Mouse (Mus musculus) embryo, embryonic 10.5 days (tissue): ENCODE results near the gene Ly6g6c.
A peak's percentile ranks its signal among the peaks of the same experiment; 100 is the strongest.
"Not testable (repeated sequence)": the region's sequence is repeated elsewhere in the genome, so short reads cannot be mapped to it uniquely, and the experiment has no call there.

ENCODE experiments used
- DNase-seq: peaks from one replicate; pipeline ENCODE4 v3.0.0-alpha.2; 2015; ENCODE audit warnings: low spot score

Gene Ly6g6c

GRCm38 (mm10) chr17:35031880-35032279 lies 33.3 kb upstream of the Ly6g6c start:
- no peak for DNase-seq

GRCm38 (mm10) chr17:35032323-35032870 lies 32.8 kb upstream of the Ly6g6c start:
- DNase-seq: no peak

DNA sequence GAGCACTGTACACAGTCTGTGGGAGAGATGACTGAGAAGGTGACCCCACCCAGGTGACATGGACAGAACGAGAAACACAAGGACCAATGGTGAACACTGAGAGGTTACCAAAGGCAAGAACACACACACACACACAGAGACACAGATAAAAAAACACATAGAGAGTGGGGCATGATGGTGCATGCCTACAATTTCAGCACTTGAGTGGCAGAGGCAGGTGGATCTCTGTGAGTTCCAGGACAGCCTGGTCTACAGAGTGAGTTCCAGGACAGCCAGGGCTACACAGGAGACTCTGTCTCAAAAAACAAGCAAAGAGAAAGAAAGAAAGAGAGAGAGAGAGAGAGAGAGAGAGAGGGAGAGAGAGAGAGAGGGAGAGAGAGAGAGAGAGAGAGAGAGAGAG lies 31.5 kb upstream of the Ly6g6c start:
- DNase-seq: not testable (repeated sequence)

- DNase-seq: no peak
These were observed 30.3 kb upstream of the Ly6g6c start for GRCm38 (mm10) chr17:35034896-35035295.

DNA sequence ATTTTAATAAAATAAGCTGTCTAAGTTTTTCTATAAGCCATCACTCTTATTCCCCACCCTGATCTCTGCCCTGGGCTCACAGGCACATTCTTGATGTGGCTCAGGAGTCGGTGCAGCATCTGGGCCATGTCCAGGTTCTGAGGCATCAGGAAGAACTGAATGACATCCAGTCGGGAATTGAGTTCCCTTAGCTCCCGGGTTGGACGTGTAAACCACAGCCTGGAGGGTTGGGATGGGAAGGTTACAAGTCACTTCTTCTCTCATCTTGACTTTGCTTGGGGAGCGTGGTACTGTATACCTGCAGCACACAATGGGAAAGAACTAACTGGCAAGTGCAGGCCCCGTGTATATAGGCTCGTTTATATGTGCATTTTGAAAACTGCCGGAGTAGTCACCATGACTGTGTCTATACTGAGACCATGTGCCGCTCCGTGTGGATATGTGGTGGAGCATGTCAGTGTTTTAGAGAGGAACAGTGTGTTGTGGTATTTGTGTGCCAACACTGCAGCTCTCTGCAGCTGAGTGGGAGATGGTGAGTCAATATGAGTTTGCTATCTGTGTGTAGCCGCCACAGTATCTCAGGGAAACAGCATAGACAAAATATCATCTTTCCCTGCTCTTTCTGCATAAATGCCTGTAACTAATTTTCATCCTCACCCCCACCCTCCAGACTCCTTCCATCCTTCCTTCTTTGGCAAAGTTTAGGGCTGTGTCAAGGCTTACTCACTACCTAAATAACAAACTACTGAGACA lies 25.9 kb upstream of the Ly6g6c start:
- no peak for DNase-seq

GRCm38 (mm10) chr17:35043794-35044193 lies 21.4 kb upstream of the Ly6g6c start:
- DNase-seq: no peak

DNA sequence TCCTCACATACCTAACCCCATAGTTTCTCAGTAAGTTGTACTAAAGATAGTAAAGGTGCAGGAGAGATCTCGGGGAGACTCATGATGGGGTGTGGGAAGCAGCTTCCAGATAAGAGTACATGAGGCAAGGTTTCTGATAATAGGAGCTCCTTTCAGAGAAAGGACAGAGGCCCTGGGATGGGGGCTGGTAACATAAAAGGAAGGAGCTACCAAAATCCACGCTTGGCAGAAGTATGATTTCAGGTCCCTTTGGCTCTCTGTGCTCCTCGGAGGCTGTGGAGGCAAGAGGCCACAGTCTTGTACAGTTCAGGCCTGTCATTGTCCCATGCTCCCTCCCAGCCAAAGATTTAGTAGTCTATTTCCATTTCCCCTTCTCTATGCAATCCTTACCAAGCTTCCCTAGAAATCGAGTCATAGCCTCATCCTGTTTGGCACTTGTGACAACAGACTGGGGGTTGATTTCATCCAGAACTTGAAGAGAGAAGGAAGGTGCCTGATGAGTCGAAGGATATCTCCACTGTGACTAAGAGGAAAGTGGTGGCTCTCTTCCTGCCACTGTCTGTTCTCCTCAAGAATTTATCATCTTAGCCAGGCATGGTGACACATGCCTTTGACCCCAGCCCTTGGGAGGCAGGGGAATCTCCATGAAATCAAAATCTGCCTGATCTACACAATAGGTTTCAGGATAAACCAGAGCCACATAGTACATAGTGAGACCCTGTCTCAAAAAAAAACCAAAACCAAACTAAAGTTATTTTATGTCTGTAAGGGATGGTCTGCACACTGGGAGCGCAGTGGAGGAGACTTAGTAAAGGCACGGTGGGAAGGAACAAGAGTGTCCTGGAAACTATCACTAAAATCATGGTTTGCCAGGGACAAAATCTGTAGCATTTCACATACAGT lies 20.0 kb upstream of the Ly6g6c start:
- no peak for DNase-seq

- peak; percentile 41 for DNase-seq
These were observed 19.1 kb upstream of the Ly6g6c start for GRCm38 (mm10) chr17:35045807-35046680.

DNA sequence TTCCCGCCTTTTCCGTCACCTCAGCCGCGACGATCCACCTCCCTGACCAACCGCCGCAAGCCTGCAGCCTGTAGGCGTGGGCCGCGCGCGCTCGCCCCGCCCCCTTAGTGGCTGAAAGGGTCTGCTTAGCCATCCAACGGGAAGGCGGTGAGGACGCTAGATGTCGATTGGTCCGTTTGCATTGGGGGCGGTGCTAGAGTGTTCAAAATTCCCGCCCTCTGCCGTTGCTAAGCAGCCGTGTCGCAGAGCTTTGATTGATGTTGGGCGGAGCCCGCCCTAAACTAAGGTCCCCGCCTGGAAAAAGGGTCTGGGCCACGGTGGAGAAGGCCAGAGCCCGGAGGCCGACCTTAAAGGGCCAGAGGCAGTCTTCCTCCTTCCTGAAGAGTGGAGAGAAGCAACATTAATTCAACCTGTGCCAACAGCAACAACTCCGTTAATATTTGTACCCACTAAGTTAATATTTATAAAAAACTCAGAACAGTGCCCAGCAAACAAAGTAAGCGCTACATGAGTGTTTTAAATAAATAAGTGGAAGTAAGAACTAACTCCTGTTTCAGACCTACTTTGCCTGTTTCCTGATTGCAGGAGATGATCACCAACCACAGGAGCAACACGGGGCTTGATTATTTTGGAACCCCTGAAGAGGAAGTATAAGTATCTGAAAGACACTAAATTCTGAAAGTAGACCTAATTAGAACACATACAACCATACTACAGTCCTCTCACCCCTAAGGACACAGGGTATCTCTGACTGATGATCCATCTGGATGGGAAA lies 18.3 kb upstream of the Ly6g6c start, which contains the start of gene Msh5:
TSS of gene Msh5 (minus strand) at position 65 of the 775 bp plus-strand sequence.
- DNase-seq: peak; percentile 100

DNA sequence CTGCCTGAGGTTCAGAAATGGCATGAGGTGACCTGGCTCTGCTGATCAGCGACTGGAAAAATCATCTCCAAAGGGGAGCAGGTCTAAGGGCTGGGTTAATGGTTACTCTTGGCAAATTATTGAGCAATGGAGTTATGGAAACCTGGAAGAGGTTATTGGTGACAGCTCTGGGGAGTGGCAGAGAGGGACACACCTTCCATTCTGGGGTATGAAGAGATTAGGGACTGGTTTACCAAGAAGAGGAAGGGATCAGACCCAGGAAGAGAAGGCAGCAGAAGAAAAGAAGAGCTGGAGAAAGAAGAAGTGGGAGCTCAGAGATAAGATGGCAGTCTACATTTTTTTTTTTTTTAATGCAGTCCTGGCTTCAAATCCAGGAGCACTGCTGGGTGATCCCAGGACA lies 17.5 kb upstream of the Ly6g6c start:
- no peak for DNase-seq

- peak; percentile 42 for DNase-seq
These were observed 16.8 kb upstream of the Ly6g6c start for GRCm38 (mm10) chr17:35048149-35048931.

- no peak for DNase-seq
These were observed 16.2 kb upstream of the Ly6g6c start for GRCm38 (mm10) chr17:35048932-35049440.

GRCm38 (mm10) chr17:35049561-35050016 lies 15.6 kb upstream of the Ly6g6c start, which contains the start of gene Clic1:
TSS of gene Clic1 (plus strand) at chr17:35049966.
- DNase-seq: peak; percentile 93

DNA sequence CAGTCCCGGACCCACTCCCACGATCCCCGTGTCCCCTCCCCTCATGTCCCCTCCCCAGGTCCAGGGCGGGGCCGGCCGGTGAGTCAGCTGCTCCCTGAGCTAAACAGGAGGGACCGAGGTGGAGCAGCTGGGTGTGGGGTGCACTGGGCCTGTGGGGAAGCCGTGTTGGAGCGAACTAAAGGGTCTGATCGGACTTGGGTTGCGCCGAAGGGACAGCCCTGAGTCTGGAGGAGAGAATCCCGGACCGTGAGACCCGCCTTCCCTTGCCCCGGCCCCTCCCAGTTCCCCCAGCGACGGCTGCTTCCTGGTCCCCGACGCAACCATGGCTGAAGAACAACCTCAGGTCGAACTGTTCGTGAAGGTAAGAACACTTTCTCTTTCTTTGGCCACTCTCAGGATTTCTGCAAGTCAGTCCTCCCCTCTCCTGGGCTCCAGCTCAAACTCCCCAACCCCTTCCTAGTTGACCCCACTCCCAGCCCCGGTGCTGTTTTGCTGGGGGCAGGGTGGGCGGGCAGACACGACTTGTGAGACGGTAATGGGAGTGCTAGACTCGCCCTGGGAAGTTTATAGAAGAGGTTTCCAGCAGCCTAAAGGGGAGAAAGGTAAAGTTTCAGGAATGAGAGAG lies 14.9 kb upstream of the Ly6g6c start:
- peak; percentile 82 for DNase-seq

DNA sequence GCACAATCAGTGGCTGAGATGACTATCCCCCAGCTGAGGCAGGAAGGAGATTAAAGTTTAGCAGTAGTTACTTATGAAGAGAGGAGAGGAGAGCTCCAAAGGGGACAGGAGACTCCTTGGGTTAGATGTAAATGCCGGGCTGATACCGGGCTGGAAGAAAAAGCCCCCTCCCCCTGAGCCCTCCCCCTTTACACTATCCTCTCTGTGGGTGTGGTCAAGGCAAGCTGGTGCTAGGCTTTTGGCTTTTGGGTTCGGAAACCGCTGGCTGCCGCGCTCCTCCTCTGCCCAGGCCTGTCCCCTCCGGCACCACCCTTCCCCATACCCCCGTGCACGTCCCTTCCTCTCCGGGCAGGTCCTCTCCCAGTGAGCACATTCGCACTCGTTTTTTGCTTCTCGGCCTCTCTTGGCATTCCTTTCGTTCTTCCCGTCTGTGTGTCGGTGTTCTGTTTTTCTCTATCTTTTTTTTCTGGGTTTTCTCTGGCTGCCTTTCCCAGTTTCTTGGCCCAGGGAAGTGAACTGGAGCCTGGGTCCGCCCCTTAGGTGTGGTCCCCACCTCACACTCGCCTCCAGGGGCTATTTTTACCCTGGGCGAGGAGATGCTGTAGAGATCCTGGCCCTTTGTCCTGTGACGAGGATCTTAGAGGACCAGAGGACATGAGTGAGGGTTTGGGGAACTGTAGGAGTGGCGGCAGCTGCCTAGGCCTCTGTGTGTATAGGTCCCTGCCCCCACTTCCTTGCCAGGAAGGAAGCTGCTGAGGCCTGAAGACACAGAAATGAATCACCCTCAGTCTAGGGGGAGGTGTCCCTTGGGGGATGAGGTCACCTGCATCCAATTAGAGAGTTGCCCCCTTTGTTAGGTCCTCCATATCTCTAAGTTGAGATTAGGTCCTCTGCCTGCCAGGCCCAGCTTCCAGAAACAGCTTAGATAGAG lies 13.8 kb upstream of the Ly6g6c start:
- peak; percentile 87 for DNase-seq

- no peak for DNase-seq
These were observed 12.9 kb upstream of the Ly6g6c start for GRCm38 (mm10) chr17:35052271-35052798.

- DNase-seq: no peak
These were observed 9.3 kb upstream of the Ly6g6c start for GRCm38 (mm10) chr17:35055691-35056495.
